Mouse (Mus musculus): ENCODE measurements around the gene Scamp4. TPM values are rescaled to one million over a fixed set of nuclear protein-coding genes. Genes with fewer than 3 reads are reported as not detected.

The Scamp4 gene
- polyA plus RNA-seq, 1 experiment from 2014 or later: 103 TPM

GRCm38 (mm10) chr10:80613821-80614220, 11.1 kb downstream of the Scamp4 start:
- Histone ChIP-seq H3K4me3 (ENCODE audit: low read length) (no peak overlapping the region), H3K4me1 (ENCODE audit: control insufficient read depth, insufficient read depth, low read length) (no peaks in the 10 kb centered on the region), H3K36me3 (ENCODE audit: control insufficient read depth, insufficient read depth, low read length) (peaks cover 48% of the 10 kb centered on the region), H3K27me3 (ENCODE audit: control insufficient read depth, insufficient read depth, low read length) (no peaks in the 10 kb centered on the region), H3K4me2 (replicated peaks; ENCODE audit: low read depth, low read length) (no peak overlapping the region), H3K9ac (ENCODE audit: low read depth, low read length) (no peak overlapping the region), H3K9me3 (ENCODE audit: control insufficient read depth, low read length) (no peaks in the 10 kb centered on the region), H3K27ac (ENCODE audit: low read depth, low read length) (no peak overlapping the region)
- ATAC-seq (ENCODE audit: low FRiP score, low TSS enrichment): no peak
- 91% methylated on average over 3 of the region's 3 CpGs for WGBS

- Histone ChIP-seq H3K9me3 (ENCODE audit: control insufficient read depth, low read length) (no peaks in the 10 kb centered on the region), H3K27me3 (ENCODE audit: control insufficient read depth, insufficient read depth, low read length) (no peaks in the 10 kb centered on the region), H3K27ac (ENCODE audit: low read depth, low read length) (no peak overlapping the region), H3K4me1 (ENCODE audit: control insufficient read depth, insufficient read depth, low read length) (no peaks in the 10 kb centered on the region), H3K4me3 (ENCODE audit: low read length) (no peak overlapping the region), H3K36me3 (ENCODE audit: control insufficient read depth, insufficient read depth, low read length) (peaks cover 44% of the 10 kb centered on the region), H3K9ac (ENCODE audit: low read depth, low read length) (no peak overlapping the region), H3K4me2 (replicated peaks; ENCODE audit: low read depth, low read length) (no peak overlapping the region)
- WGBS: 89% methylated on average over 6 of the region's 6 CpGs
- no peak for ATAC-seq (ENCODE audit: low FRiP score, low TSS enrichment)
These were observed 11.7 kb downstream of the Scamp4 start for GRCm38 (mm10) chr10:80614351-80614750.

- no peak overlapping the region for H3K27ac ChIP-seq (ENCODE audit: low read depth, low read length)
These were observed 15.5 kb downstream of the Scamp4 start for GRCm38 (mm10) chr10:80618181-80618580.

GRCm38 (mm10) chr10:80619465-80620244, 17.0 kb downstream of the Scamp4 start:
- 27% methylated on average over 8 of the region's 8 CpGs for WGBS
- Histone ChIP-seq H3K27ac (ENCODE audit: low read depth, low read length) (no peak overlapping the region), H3K36me3 (ENCODE audit: control insufficient read depth, insufficient read depth, low read length) (peaks cover 14% of the 10 kb centered on the region), H3K4me1 (ENCODE audit: control insufficient read depth, insufficient read depth, low read length) (peaks cover 13% of the 10 kb centered on the region), H3K27me3 (ENCODE audit: control insufficient read depth, insufficient read depth, low read length) (no peaks in the 10 kb centered on the region), H3K9me3 (ENCODE audit: control insufficient read depth, low read length) (no peaks in the 10 kb centered on the region), H3K4me3 (ENCODE audit: low read length) (no peak overlapping the region), H3K9ac (ENCODE audit: low read depth, low read length) (no peak overlapping the region), H3K4me2 (replicated peaks; ENCODE audit: low read depth, low read length) (no peak overlapping the region)
- ATAC-seq (ENCODE audit: low FRiP score, low TSS enrichment): no peak

More at GRCm38 (mm10) chr10:80618181-80618580, 15.5 kb downstream of the Scamp4 start:
- no peaks in the 10 kb centered on the region for H3K27me3 ChIP-seq (ENCODE audit: control insufficient read depth, insufficient read depth, low read length)
- no peak for ATAC-seq (ENCODE audit: low FRiP score, low TSS enrichment)
- 60% methylated on average over 9 of the region's 9 CpGs for WGBS
- peaks cover 3% of the 10 kb centered on the region; the same call in 1 of the 2 replicates for H3K4me1 ChIP-seq (ENCODE audit: control insufficient read depth, insufficient read depth, low read length)
- H3K36me3 ChIP-seq (ENCODE audit: control insufficient read depth, insufficient read depth, low read length): peaks cover 27% of the 10 kb centered on the region
- H3K4me2 ChIP-seq (replicated peaks; ENCODE audit: low read depth, low read length): no peak overlapping the region
- no peaks in the 10 kb centered on the region for H3K9me3 ChIP-seq (ENCODE audit: control insufficient read depth, low read length)
- no peak overlapping the region for H3K9ac ChIP-seq (ENCODE audit: low read depth, low read length)
- no peak overlapping the region for H3K4me3 ChIP-seq (ENCODE audit: low read length)

GRCm38 (mm10) chr10:80620365-80620764, 17.7 kb downstream of the Scamp4 start:
- no peak for ATAC-seq (ENCODE audit: low FRiP score, low TSS enrichment)
- no peak overlapping the region for H3K9ac ChIP-seq (ENCODE audit: low read depth, low read length)
- H3K36me3 ChIP-seq (ENCODE audit: control insufficient read depth, insufficient read depth, low read length): peaks cover 7% of the 10 kb centered on the region
- no peak overlapping the region for H3K4me3 ChIP-seq (ENCODE audit: low read length)
- no peaks in the 10 kb centered on the region for H3K27me3 ChIP-seq (ENCODE audit: control insufficient read depth, insufficient read depth, low read length)
- H3K9me3 ChIP-seq (ENCODE audit: control insufficient read depth, low read length): no peaks in the 10 kb centered on the region
- peaks cover 20% of the 10 kb centered on the region for H3K4me1 ChIP-seq (ENCODE audit: control insufficient read depth, insufficient read depth, low read length)
- no peak overlapping the region for H3K4me2 ChIP-seq (replicated peaks; ENCODE audit: low read depth, low read length)
- 87% methylated on average over 9 of the region's 9 CpGs for WGBS
- H3K27ac ChIP-seq (ENCODE audit: low read depth, low read length): no peak overlapping the region

- ATAC-seq (ENCODE audit: low FRiP score, low TSS enrichment): no peak
- Histone ChIP-seq H3K4me1 (ENCODE audit: control insufficient read depth, insufficient read depth, low read length) (peaks cover 26% of the 10 kb centered on the region), H3K4me2 (replicated peaks; ENCODE audit: low read depth, low read length) (peak overlapping the region; percentile 82), H3K9ac (ENCODE audit: low read depth, low read length) (peak overlapping the region; percentile 52), H3K4me3 (ENCODE audit: low read length) (peak overlapping the region; percentile 74), H3K9me3 (ENCODE audit: control insufficient read depth, low read length) (no peaks in the 10 kb centered on the region), H3K36me3 (ENCODE audit: control insufficient read depth, insufficient read depth, low read length) (peaks cover 5% of the 10 kb centered on the region), H3K27me3 (ENCODE audit: control insufficient read depth, insufficient read depth, low read length) (no peaks in the 10 kb centered on the region), H3K27ac (ENCODE audit: low read depth, low read length) (peak overlapping the region; percentile 95)
- WGBS: 43% methylated on average over 16 of the region's 16 CpGs
These were observed 18.4 kb downstream of the Scamp4 start for GRCm38 (mm10) chr10:80620796-80621689.

GRCm38 (mm10) chr10:80621690-80621939, 18.9 kb downstream of the Scamp4 start:
- peaks cover 4% of the 10 kb centered on the region; the same call in 1 of the 2 replicates for H3K36me3 ChIP-seq (ENCODE audit: control insufficient read depth, insufficient read depth, low read length)
- ATAC-seq (ENCODE audit: low FRiP score, low TSS enrichment): no peak
- H3K4me2 ChIP-seq (replicated peaks; ENCODE audit: low read depth, low read length): peak overlapping the region; percentile 82
- H3K9me3 ChIP-seq (ENCODE audit: control insufficient read depth, low read length): no peaks in the 10 kb centered on the region
- peak overlapping the region; percentile 52 for H3K9ac ChIP-seq (ENCODE audit: low read depth, low read length)
- H3K27ac ChIP-seq (ENCODE audit: low read depth, low read length): peak overlapping the region; percentile 95
- 4% methylated on average over 9 of the region's 9 CpGs for WGBS
- H3K4me1 ChIP-seq (ENCODE audit: control insufficient read depth, insufficient read depth, low read length): peaks cover 30% of the 10 kb centered on the region
- H3K4me3 ChIP-seq (ENCODE audit: low read length): peak overlapping the region; percentile 74
- no peaks in the 10 kb centered on the region for H3K27me3 ChIP-seq (ENCODE audit: control insufficient read depth, insufficient read depth, low read length)

GRCm38 (mm10) chr10:80621940-80622660, 19.4 kb downstream of the Scamp4 start:
- H3K4me3 ChIP-seq (ENCODE audit: low read length): peak overlapping the region; percentile 74
- WGBS: under 1% methylated on average over 64 of the region's 64 CpGs
- H3K4me2 ChIP-seq (replicated peaks; ENCODE audit: low read depth, low read length): peak overlapping the region; percentile 82
- H3K27ac ChIP-seq (ENCODE audit: low read depth, low read length): peak overlapping the region; percentile 95
- H3K27me3 ChIP-seq (ENCODE audit: control insufficient read depth, insufficient read depth, low read length): no peaks in the 10 kb centered on the region
- peak; percentile 94 for ATAC-seq (ENCODE audit: low FRiP score, low TSS enrichment)
- peaks cover 30% of the 10 kb centered on the region for H3K4me1 ChIP-seq (ENCODE audit: control insufficient read depth, insufficient read depth, low read length)
- H3K9me3 ChIP-seq (ENCODE audit: control insufficient read depth, low read length): no peaks in the 10 kb centered on the region
- peaks cover 4% of the 10 kb centered on the region; the same call in 1 of the 2 replicates for H3K36me3 ChIP-seq (ENCODE audit: control insufficient read depth, insufficient read depth, low read length)
- H3K9ac ChIP-seq (ENCODE audit: low read depth, low read length): peak overlapping the region; percentile 52; the same call in 1 of the 2 replicates

Measured in kidney, embryonic 14.5 days (tissue).